Mouse (Mus musculus) gastrocnemius, postnatal 25 days (tissue): ENCODE results near the gene Hapln1. TPM values are rescaled to one million over a fixed set of nuclear protein-coding genes. Genes with fewer than 3 reads are reported as not detected.

Experiments
- DNase-seq: peaks from one replicate; pipeline ENCODE4 v3.0.0; 2022
- long read RNA-seq, 2 experiments: library from polyadenylated mRNA; stranded (forward); transcript quantifications; one replicate each; pipeline ENCODE4 v2.0.0; 2021
- total RNA-seq, 2 experiments: library from RNA; stranded (reverse); gene quantifications; 1 replicate in 1 of 2; 2 replicates in 1 of 2; pipeline ENCODE4 v1.2.3; 2021

The Hapln1 gene
- total RNA-seq, result under 1 TPM; 0.11 to 0.20 TPM
- long read RNA-seq, experiment 1, result 0 reads
- long read RNA-seq, experiment 2, result 0 reads

DNA sequence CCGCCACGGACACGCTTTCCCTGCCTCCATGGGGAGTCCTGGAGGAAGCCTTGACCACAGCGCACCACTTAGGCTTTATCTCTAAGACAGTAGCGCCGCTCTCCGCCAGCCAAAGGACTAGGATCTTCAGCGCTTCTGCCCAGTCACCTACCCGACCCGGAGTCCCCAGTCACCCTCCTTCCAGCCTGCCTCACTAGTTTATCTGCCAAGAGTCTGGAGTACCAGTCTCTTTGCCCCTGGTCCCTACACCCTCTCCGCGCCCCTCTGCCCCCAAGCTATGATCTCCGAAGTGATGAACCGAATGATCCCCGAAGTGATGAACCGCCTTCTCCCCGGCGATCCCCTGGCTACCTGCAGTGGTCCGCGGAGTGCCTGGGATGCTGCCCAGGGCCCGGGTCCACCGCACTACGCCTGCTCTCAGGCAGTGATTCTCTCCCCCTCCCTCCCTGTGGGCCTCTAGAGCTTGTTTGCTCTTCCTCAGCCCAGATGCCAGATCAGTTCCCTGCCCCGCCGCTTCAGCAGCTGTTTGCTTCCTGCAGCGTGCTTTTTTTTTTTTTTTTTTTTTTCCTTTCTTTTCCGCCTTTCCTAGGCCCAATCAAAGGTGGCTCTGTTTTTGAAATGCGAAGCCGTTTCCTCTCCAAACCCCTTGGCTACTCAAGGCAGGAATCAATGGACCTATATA, at the start of gene Hapln1:
Hapln1 (plus strand) TSS at position 592 of the 682 bp plus-strand sequence.
- no peak for DNase-seq

DNA sequence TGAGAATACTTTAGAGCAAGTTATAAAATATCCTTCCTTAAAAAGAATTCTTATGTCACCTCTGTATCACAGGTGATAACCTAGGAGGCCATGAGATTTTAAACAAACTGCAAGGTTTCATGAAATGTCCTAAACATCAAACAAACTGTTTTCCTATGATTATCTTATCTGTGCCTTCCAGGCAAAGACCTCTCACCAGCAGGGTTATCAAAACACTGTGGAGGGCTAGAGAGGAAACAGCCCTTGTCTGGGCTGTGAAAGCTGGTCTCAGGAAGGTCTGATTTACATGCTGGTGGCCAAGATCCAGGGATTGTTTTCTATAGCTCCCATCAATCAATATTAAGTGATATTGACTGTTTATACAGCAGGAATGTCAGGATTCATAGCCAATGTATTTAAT, 46.4 kb upstream of the Hapln1 start:
- no peak for DNase-seq

DNA sequence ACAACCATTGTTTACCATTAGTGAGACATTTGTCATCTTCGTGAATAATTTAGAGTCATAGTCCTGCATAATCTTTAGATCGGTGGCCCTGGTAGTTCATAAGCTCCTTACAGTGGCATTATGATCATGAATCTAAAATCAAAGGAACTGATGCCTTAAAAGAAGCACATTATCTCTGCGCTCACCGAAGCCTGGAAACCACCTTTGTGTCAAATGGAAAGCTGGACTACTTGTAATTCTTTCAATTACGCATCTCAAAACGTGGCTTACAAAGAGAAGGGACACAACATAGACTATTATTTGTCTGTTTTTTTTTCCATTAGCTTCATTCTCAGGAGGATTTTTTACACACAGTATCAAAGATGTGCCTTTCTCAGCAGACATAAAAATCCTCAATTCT, 45.9 kb upstream of the Hapln1 start:
- no peak for DNase-seq

GRCm38 (mm10) chr13:89496569-89496968, 43.0 kb upstream of the Hapln1 start:
- no peak for DNase-seq

GRCm38 (mm10) chr13:89499419-89499818, 40.2 kb upstream of the Hapln1 start:
- DNase-seq, result no peak

GRCm38 (mm10) chr13:89521507-89521908, 18.1 kb upstream of the Hapln1 start:
- no peak for DNase-seq

DNA sequence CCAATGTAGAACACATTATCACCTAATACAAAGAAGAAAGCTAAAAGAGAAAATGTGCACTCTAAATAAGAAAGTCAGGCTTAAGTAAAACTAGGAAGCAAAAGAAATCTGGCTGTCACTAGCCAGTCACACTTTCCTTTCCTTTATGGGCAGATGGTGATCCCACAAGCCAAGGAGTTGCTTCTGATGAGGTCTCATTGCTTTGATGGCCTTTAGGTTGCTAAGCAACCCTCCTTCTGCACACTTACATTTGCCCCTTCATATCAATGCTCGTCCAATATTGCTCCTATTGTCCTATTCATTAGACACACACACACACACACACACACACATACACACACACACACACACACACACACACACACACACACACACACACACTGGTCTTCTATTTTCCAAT, 10.9 kb upstream of the Hapln1 start:
- DNase-seq, result no peak

GRCm38 (mm10) chr13:89530386-89530785, 9.2 kb upstream of the Hapln1 start:
- DNase-seq, result no peak

DNA sequence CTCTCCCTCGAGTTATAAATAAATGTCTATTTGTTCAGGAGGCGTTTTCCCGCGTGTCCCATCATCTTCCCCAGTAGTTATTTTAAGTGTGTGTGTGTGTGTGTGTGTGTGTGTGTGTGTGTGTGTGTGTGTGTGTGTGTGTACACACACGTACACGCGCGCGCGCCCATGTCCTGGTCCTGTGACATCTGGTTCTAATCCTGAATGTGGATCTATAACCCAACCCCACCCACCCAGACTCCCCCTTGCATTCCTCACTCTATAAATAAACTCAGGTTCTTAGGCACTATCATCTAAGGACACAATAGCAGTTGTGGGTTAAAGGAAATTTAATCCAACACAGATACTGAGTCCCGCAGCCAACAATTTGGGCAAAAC, 280 bp downstream of the Hapln1 start:
- no peak for DNase-seq

GRCm38 (mm10) chr13:89540301-89540982, 846 bp downstream of the Hapln1 start:
- no peak for DNase-seq

DNA sequence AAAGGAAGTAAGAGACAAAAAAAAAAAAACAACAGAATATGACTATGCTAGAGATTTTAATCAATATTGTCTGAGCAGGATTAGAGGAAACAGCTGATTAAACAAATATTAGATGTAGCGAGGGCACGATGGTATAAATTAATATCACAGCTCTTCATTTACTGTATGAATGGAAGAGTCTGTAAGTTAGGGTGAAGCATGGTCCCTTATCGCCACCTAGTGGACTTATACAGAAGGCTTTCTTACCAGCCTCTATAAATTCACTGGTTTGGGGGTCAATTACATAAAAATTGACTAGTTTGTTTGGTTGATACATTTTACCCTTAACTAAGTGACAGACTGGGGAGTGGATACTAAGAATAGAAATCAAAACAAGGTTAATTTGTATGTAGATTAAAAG, 3.4 kb downstream of the Hapln1 start:
- DNase-seq, result no peak

DNA sequence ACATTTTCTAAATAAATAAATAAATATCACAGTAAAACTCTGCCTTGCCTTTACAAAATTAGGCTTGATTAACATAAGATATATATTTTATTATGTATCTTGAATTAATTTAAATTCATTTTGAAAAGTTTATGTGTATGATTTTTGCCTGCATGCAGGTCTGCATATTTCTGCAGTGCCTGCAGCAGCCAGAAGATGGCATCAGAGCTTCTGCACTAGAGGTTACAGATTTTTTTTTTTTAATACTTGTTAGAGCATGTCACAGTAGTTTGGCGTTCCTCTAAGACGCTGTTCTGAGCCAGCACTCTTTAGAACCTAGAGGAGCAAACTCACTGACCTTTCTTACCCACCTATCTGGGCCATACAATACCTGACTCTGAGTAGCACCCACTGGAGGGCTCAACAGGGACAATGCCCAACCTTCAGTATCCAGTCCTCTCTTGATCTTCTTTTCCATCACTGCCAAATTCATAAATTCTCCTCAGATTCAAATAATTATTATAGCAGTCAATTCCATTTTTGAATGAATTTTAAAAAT, 8.7 kb downstream of the Hapln1 start:
- DNase-seq, result peak; percentile 11

GRCm38 (mm10) chr13:89549507-89549906, 9.9 kb downstream of the Hapln1 start:
- no peak for DNase-seq

- DNase-seq, result no peak
These were observed 11.9 kb downstream of the Hapln1 start for GRCm38 (mm10) chr13:89551502-89551901.

GRCm38 (mm10) chr13:89564518-89564917, 24.9 kb downstream of the Hapln1 start:
- DNase-seq, result no peak

- DNase-seq, result no peak
These were observed 26.7 kb downstream of the Hapln1 start for GRCm38 (mm10) chr13:89566300-89566699.

- no peak for DNase-seq
These were observed 39.5 kb downstream of the Hapln1 start for GRCm38 (mm10) chr13:89579115-89579514.

GRCm38 (mm10) chr13:89583138-89583746, 43.6 kb downstream of the Hapln1 start:
- no peak for DNase-seq

GRCm38 (mm10) chr13:89583747-89584738, 44.4 kb downstream of the Hapln1 start:
- DNase-seq, result no peak

DNA sequence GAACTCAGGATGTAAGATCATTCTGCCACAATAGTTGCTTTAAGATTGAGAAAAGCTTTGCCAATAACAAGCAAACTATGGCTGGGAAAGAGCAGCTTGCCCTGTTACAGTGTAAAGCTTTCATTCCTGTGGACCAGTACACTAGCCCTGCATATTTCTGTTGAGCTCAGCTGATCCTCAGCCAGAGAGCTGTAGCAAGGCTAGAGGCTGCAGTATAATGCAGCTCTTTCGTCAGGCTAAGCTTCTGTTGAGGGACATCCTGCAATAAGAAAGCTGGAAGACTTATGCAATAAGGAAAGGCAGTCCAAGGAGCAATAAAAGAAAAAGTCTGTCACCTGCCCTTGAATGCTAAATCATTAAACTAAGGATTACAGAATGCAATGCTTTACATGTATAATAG, 45.5 kb downstream of the Hapln1 start:
- no peak for DNase-seq

DNA sequence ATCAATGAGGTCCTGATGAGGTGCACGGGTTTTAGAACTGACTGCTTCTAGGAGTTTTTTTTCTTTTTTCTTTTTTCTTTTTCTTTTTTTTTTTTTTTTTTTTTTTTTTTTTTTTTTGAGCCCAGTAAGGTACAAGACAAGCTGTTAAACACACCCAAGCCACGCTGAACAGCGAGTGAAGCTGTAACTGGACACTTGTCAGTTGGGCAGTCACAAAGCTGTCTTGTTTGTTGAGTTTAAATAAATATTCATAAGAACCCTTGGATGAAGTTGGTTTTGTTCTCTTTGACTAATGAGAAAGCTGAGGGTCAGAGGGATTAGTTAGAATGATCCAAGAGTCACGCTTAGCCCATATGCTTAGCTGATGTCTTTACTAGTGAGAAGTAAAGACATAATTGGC, 55.5 kb downstream of the Hapln1 start:
- no peak for DNase-seq

DNA sequence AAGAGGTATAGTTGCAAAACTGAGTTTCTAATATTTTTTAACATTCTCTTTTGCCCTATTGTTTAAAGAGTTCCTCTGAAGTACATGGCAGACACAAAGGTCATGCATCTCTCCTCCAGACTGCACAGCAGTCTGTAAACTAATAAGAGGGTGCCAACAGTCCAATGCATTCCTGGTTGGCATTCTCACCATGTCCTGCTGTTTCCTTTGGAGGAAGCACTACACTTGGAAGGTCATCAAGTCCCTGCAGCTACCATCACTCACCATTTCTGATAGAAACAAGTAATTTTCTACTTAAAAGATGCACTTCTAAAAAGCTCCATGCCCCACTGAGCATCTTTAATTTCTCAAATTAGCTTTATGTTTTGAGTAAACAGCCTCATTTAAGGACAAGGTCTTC, 57.8 kb downstream of the Hapln1 start:
- no peak for DNase-seq
